Mouse (Mus musculus) macrophage (primary cell): ENCODE measurements around the gene Tnk2. TPM values are rescaled to one million over a fixed set of nuclear protein-coding genes. Genes with fewer than 3 reads are reported as not detected.
"Not testable (repeated sequence)": the region's sequence is repeated elsewhere in the genome, so short reads cannot be mapped to it uniquely, and the experiment has no call there.

Experiments
- H3K27ac ChIP-seq: fragments of 350-480 bp; formaldehyde crosslinking; 2 replicates; pipeline ENCODE4 v1.9.0; 2021
- H3K36me3 ChIP-seq: fragments of 350-480 bp; formaldehyde crosslinking; 2 replicates; pipeline ENCODE4 v1.9.0; 2021; ENCODE audit errors: inconsistent target
- H3K4me3 ChIP-seq: fragments of 350-480 bp; formaldehyde crosslinking; 2 replicates; pipeline ENCODE4 v1.9.0; 2021; ENCODE audit errors: inconsistent target
- H3K79me2 ChIP-seq: fragments of 350-480 bp; formaldehyde crosslinking; 2 replicates; pipeline ENCODE4 v1.9.0; 2021; ENCODE audit errors: inconsistent target
- WGBS: methylation state at CpG from one replicate; pipeline ENCODE4 v1.1.7; 2026; ENCODE audit warnings: inconsistent platforms; ENCODE audit not compliant: missing documents; 5-methylcytosine and 5-hydroxymethylcytosine counted together
- polyA plus RNA-seq: library from polyadenylated mRNA; stranded (reverse); fragments of 250-400 nt; gene quantifications from 3 replicates; pipeline ENCODE4 v1.2.4, GENCODE M21; 2018; ENCODE audit warnings: inconsistent platforms

The Tnk2 gene
- polyA plus RNA-seq, 1 experiment from 2014 or later = 1.1 TPM

- H3K79me2 ChIP-seq = peaks cover 38% of the 10 kb centered on the region
- H3K4me3 ChIP-seq = no peak overlapping the region
- H3K36me3 ChIP-seq = peaks cover 34% of the 10 kb centered on the region
- H3K27ac ChIP-seq = no peak overlapping the region
- 70% methylated on average over 3 of the region's 3 CpGs for WGBS
Observed at GRCm38 (mm10) chr16:32613269-32613834, 30.3 kb upstream of the Tnk2 start.

GRCm38 (mm10) chr16:32614047-32614446 is 29.6 kb upstream of the Tnk2 start:
- H3K27ac ChIP-seq = no peak overlapping the region
- H3K79me2 ChIP-seq = peaks cover 38% of the 10 kb centered on the region
- peaks cover 40% of the 10 kb centered on the region for H3K36me3 ChIP-seq
- 31% methylated on average over 4 of the region's 4 CpGs for WGBS
- no peak overlapping the region for H3K4me3 ChIP-seq

GRCm38 (mm10) chr16:32618946-32619345 is 24.7 kb upstream of the Tnk2 start:
- H3K27ac ChIP-seq = no peak overlapping the region
- no peaks in the 10 kb centered on the region for H3K79me2 ChIP-seq
- H3K4me3 ChIP-seq = no peak overlapping the region
- peaks cover 81% of the 10 kb centered on the region for H3K36me3 ChIP-seq
- 91% methylated on average over 1 of the region's 1 CpGs for WGBS

GRCm38 (mm10) chr16:32628140-32628539 is 15.5 kb upstream of the Tnk2 start:
- 94% methylated on average over 8 of the region's 8 CpGs for WGBS
- Histone ChIP-seq H3K4me3 (no peak overlapping the region), H3K36me3 (peaks cover 54% of the 10 kb centered on the region), H3K79me2 (no peaks in the 10 kb centered on the region), H3K27ac (no peak overlapping the region)

DNA sequence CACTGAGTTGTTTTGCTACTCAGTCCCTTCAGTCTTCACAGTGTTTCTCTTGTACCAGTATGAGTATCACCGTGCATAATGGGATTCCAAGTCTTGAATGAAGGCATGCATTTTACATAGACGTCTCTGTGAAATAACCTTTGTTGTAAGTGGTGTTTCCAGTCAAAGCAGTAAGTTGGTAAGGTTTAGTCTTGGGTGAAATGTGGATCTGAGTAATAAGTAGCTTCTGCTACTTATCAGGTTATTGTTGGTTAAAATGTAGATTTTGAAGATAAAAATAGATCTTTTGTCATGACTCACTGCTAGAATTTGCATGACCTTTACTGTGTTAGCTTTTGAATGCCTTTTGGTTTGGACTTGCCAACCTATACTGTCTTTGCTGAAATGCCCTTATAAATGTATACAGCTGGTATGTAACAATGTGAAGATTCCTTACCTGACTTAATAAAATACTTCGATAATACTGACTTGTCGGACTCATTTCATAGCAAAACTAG is 11.3 kb upstream of the Tnk2 start:
- no peak overlapping the region for H3K4me3 ChIP-seq
- WGBS = 99% methylated on average over 4 of the region's 4 CpGs
- no peak overlapping the region for H3K27ac ChIP-seq
- H3K79me2 ChIP-seq = no peaks in the 10 kb centered on the region
- H3K36me3 ChIP-seq = peaks cover 23% of the 10 kb centered on the region; the same call in 1 of the 2 replicates

- Histone ChIP-seq H3K36me3 (peaks cover 11% of the 10 kb centered on the region; the same call in 1 of the 2 replicates), H3K4me3 (no peak overlapping the region), H3K79me2 (no peaks in the 10 kb centered on the region), H3K27ac (no peak overlapping the region)
- 92% methylated on average over 4 of the region's 4 CpGs for WGBS
Observed at GRCm38 (mm10) chr16:32633486-32634012, 10.1 kb upstream of the Tnk2 start.

- Histone ChIP-seq H3K27ac (no peak overlapping the region), H3K4me3 (no peak overlapping the region), H3K79me2 (no peaks in the 10 kb centered on the region), H3K36me3 (peaks cover 5% of the 10 kb centered on the region; the same call in 1 of the 2 replicates)
- 61% methylated on average over 4 of the region's 5 CpGs for WGBS
Observed at GRCm38 (mm10) chr16:32634183-32634582, 9.5 kb upstream of the Tnk2 start.

GRCm38 (mm10) chr16:32635314-32635713 is 8.4 kb upstream of the Tnk2 start:
- no peaks in the 10 kb centered on the region for H3K79me2 ChIP-seq
- WGBS = 90% methylated on average over 3 of the region's 3 CpGs
- no peaks in the 10 kb centered on the region for H3K36me3 ChIP-seq
- H3K27ac ChIP-seq = no peak overlapping the region
- H3K4me3 ChIP-seq = no peak overlapping the region

- Histone ChIP-seq H3K79me2 (no peaks in the 10 kb centered on the region), H3K27ac (no peak overlapping the region), H3K36me3 (no peaks in the 10 kb centered on the region), H3K4me3 (no peak overlapping the region)
- 79% methylated on average over 3 of the region's 3 CpGs for WGBS
Observed at GRCm38 (mm10) chr16:32636331-32636730, 7.3 kb upstream of the Tnk2 start.

DNA sequence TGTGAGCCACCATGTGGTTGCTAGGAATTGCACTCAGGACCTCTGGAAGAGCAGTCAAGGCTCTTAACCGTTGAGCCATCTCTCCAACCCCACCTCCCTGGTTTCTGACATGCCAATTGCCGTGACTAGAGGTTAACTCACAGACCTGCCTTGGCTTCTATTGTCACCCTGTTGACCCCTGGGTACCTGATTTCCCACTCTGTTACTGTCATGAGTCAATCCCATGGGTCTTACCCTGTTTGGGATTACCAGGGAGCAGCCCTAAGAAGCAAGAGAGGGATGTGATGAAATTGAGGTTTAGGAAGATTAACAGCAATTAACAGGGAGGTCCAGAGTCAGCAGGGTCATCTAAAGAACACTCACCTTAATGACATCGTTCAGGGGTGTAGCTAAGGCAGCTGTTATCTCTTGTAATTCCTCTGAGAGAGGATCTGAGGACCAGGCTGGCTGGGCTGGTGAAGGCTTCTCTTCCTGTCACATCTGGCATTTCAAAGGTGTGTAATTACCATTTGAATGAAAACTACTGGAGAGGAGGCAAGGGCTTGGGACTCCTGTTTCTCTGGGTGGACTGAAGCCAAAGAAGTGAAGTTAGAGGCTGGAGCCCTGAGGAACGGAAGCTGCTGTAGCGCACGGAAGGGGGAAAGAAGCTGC is 6.7 kb upstream of the Tnk2 start:
- no peaks in the 10 kb centered on the region for H3K36me3 ChIP-seq
- WGBS = 47% methylated on average over 6 of the region's 6 CpGs
- H3K79me2 ChIP-seq = no peaks in the 10 kb centered on the region
- H3K4me3 ChIP-seq = no peak overlapping the region
- no peak overlapping the region for H3K27ac ChIP-seq

DNA sequence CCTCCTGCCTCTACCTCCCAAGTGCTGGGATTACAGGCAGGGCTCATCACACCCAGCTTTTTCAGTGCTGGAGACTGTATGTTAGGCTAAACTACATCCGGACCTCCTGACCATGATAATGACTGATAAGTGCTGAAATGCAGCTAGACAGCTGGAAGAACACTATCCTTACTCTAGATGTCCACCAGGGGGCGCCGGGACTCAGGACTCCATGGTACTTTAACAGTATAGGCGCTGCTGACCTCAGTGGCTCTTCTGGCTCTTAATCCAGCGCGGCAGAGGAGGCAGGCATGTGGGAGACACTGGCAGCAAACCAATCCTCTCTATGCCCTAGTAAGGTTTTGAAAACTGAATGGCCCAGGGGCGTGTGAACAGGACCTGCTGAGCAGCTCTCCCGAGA is 5.2 kb upstream of the Tnk2 start:
- no peaks in the 10 kb centered on the region for H3K79me2 ChIP-seq
- no peak overlapping the region for H3K4me3 ChIP-seq
- no peak overlapping the region for H3K27ac ChIP-seq
- no peaks in the 10 kb centered on the region for H3K36me3 ChIP-seq
- 17% methylated on average over 8 of the region's 8 CpGs for WGBS

GRCm38 (mm10) chr16:32640096-32640495 is 3.6 kb upstream of the Tnk2 start:
- no peaks in the 10 kb centered on the region for H3K36me3 ChIP-seq
- no peaks in the 10 kb centered on the region for H3K79me2 ChIP-seq
- no peak overlapping the region for H3K4me3 ChIP-seq
- 95% methylated on average over 5 of the region's 5 CpGs for WGBS
- no peak overlapping the region for H3K27ac ChIP-seq

DNA sequence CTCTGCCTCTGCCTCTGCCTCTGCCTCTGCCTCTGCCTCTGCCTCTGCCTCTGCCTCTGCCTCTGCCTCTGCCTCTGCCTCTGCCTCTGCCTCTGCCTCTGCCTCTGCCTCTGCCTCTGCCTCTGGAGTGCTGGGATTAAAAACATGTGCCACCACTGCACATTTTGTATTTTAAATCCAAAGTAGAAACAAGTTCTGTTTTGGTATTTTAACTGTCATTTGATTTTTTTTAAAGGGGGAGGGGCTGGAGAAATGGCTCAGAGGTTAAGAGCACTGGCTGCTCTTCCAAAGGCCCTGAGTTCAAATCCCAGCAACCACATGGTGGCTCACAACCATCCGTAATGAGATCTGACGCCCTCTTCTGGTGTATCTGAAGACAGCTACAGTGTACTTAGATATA is 3.0 kb upstream of the Tnk2 start:
- H3K79me2 ChIP-seq, H3K27ac ChIP-seq, H3K36me3 ChIP-seq, H3K4me3 ChIP-seq: not testable (repeated sequence)
- WGBS = no CpG with 5 or more reads among the region's 2 CpGs

DNA sequence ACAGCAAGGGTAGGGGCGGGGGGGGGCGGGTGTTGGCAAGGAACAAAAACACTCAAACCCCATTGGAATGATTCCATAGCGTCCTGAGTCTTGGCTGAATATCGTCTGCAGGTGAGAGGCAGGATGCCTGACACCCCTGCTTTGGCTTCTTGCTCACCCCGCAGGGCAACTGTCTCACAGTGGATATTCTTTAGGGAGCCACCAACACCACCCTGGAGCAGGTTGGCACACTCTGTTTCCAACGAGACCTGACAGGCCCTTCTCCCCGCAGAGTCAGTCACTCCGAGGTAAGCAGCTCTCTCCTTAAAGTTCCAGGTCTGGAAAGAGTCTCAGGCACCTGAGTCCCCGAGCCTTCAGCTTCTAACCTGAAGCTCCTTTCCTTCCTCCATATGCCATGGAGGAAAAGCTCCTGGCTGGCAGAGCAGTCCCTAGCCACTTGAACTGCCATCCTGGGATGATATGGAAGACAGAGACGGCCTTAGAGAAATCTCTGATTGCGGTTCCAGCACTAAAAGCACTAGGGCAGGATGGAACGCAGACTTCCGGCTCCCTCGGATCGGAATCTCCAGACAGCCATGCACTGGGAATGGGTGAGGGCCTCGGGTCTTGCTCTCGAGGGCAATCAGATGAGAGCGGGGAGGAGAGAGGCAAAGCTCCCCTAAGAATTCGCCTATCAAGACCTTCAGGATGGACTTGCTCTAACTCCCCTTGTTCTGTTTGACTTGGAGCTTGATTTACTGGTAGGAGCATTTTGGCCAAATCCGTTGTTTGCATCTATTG is 2.0 kb upstream of the Tnk2 start:
- Histone ChIP-seq H3K79me2 (no peaks in the 10 kb centered on the region), H3K27ac (no peak overlapping the region), H3K36me3 (no peaks in the 10 kb centered on the region), H3K4me3 (no peak overlapping the region)
- WGBS = 77% methylated on average over 15 of the region's 20 CpGs

DNA sequence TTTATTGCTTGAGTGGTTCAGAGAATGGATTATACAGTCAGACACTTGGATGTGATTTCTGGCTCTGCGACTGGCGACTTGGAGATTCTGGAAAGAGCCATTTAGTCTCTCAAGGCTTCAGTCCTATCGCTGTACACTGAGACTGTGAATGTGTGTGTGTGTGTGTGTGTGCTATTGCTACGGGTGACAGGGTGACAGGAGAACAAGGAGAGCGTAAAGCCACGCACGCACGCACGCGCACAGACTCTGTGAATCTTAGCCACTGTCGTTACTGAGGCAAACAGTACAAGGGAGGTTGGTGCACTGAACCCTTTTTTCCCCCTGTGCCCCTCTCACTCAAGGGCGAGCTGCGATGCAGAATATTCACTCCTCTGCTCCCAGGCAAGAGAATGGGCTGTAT is 1.4 kb upstream of the Tnk2 start:
- H3K4me3 ChIP-seq = no peak overlapping the region
- H3K27ac ChIP-seq = no peak overlapping the region
- 53% methylated on average over 11 of the region's 13 CpGs for WGBS

More for the DNA sequence above, 1.4 kb upstream of the Tnk2 start:
- H3K79me2 ChIP-seq = no peaks in the 10 kb centered on the region
- no peaks in the 10 kb centered on the region for H3K36me3 ChIP-seq
